Mouse (Mus musculus) C2C12 (cell line): ENCODE measurements at regions not wholly inside any gene's neighbourhood (a gene's known extent, or its start where the extent isn't known, plus 50 kb on each side); places are given as distances from the start of the nearest gene placed in this dataset.
A peak's percentile ranks its signal among the peaks of the same experiment; 100 is the strongest.

Experiments
- H3K27me3 ChIP-seq: one replicate; pipeline ENCODE4 v1.6.1; 2011; ENCODE audit not compliant: control insufficient read depth, insufficient read depth, insufficient read length
- H3K36me3 ChIP-seq: one replicate; pipeline ENCODE4 v1.6.1; 2011; ENCODE audit not compliant: control insufficient read depth, insufficient read depth
- H3K4me3 ChIP-seq: one replicate; pipeline ENCODE4 v1.5.1; 2011; ENCODE audit warnings: mild to moderate bottlenecking, control low read depth; ENCODE audit not compliant: poor library complexity, insufficient read depth, severe bottlenecking
- H3K79me2 ChIP-seq: one replicate; pipeline ENCODE4 v1.6.1; 2011; ENCODE audit not compliant: control insufficient read depth, insufficient read depth
- H3K79me3 ChIP-seq: one replicate; pipeline ENCODE4 v1.6.1; 2011; ENCODE audit warnings: low read depth, control low read depth
- H3ac ChIP-seq: one replicate; pipeline ENCODE3; 2011; ENCODE audit warnings: low read depth; ENCODE audit not compliant: control insufficient read depth, insufficient read length
- CEBPB ChIP-seq: IDR thresholded peaks from one replicate; pipeline ENCODE4 v1.6.1; 2011; ENCODE audit warnings: low read depth, mild to moderate bottlenecking, control low read depth, moderate library complexity
- CTCF ChIP-seq: IDR thresholded peaks from one replicate; pipeline ENCODE4 v1.5.1; 2011; ENCODE audit not compliant: control insufficient read depth, insufficient read depth, insufficient read length
- FOSL1 ChIP-seq: IDR thresholded peaks from one replicate; pipeline ENCODE4 v1.8.0; 2011; ENCODE audit warnings: mild to moderate bottlenecking, low read length; ENCODE audit not compliant: poor library complexity, insufficient read depth, severe bottlenecking
- MAX ChIP-seq: IDR thresholded peaks from one replicate; pipeline ENCODE4 v1.6.1; 2011; ENCODE audit warnings: mild to moderate bottlenecking, control low read depth
- MYOD1 ChIP-seq: IDR thresholded peaks from one replicate; pipeline ENCODE4 v1.6.1; 2011; ENCODE audit warnings: low read depth; ENCODE audit not compliant: control insufficient read depth, insufficient read length
- MYOG ChIP-seq: IDR thresholded peaks from one replicate; pipeline ENCODE4 v1.6.1; 2011; ENCODE audit not compliant: control insufficient read depth, insufficient read length; ENCODE audit errors: extremely low read depth
- USF1 ChIP-seq: IDR thresholded peaks from one replicate; pipeline ENCODE4 v1.6.1; 2011; ENCODE audit warnings: low read depth, mild to moderate bottlenecking, control low read depth, moderate library complexity

- TF ChIP-seq MAX, result no peak
- TF ChIP-seq MYOG, result no peak
- TF ChIP-seq CEBPB, result no peak
- no peak for TF ChIP-seq FOSL1
- no peak for TF ChIP-seq USF1
- TF ChIP-seq MYOD1, result no peak
- TF ChIP-seq CTCF, result no peak
- Histone ChIP-seq H3K27me3 (no peaks in the 10 kb centered on the region), H3K4me3 (no peak overlapping the region), H3K79me3 (no peaks in the 10 kb centered on the region), H3K36me3 (no peaks in the 10 kb centered on the region), H3ac (no peak overlapping the region), H3K79me2 (no peaks in the 10 kb centered on the region)
Observed at GRCm38 (mm10) chr12:35686231-35686630, 151.4 kb upstream of the Ahr start.

- no peak for TF ChIP-seq MYOD1
- TF ChIP-seq USF1, result no peak
- no peak for TF ChIP-seq MYOG
- TF ChIP-seq FOSL1, result no peak
- TF ChIP-seq CEBPB, result no peak
- no peak for TF ChIP-seq MAX
- no peak for TF ChIP-seq CTCF
- Histone ChIP-seq H3K79me2 (no peaks in the 10 kb centered on the region), H3K4me3 (no peak overlapping the region)
Observed at GRCm38 (mm10) chr12:35685189-35685588, 150.4 kb upstream of the Ahr start.

GRCm38 (mm10) chr12:35681864-35682449 lies 147.1 kb upstream of the Ahr start:
- H3K36me3 ChIP-seq, result no peaks in the 10 kb centered on the region
- H3K79me2 ChIP-seq, result no peaks in the 10 kb centered on the region
- no peaks in the 10 kb centered on the region for H3K79me3 ChIP-seq
- TF ChIP-seq MAX (no peak), CTCF (no peak), FOSL1 (no peak), CEBPB (no peak), MYOD1 (no peak), USF1 (no peak), MYOG (no peak)
- no peak overlapping the region for H3ac ChIP-seq
- no peaks in the 10 kb centered on the region for H3K27me3 ChIP-seq
- H3K4me3 ChIP-seq, result no peak overlapping the region

More at GRCm38 (mm10) chr12:35685189-35685588, 150.4 kb upstream of the Ahr start:
- Histone ChIP-seq H3K36me3 (no peaks in the 10 kb centered on the region), H3K79me3 (no peaks in the 10 kb centered on the region), H3ac (no peak overlapping the region), H3K27me3 (no peaks in the 10 kb centered on the region)

GRCm38 (mm10) chr12:35679903-35680302 lies 145.1 kb upstream of the Ahr start:
- Histone ChIP-seq H3K79me3 (no peaks in the 10 kb centered on the region), H3ac (no peak overlapping the region), H3K36me3 (no peaks in the 10 kb centered on the region), H3K27me3 (no peaks in the 10 kb centered on the region), H3K4me3 (no peak overlapping the region), H3K79me2 (no peaks in the 10 kb centered on the region)
- no peak for TF ChIP-seq MYOG
- peak; percentile 93 for TF ChIP-seq CEBPB
- no peak for TF ChIP-seq MAX
- no peak for TF ChIP-seq CTCF
- TF ChIP-seq MYOD1, result no peak
- TF ChIP-seq USF1, result no peak

GRCm38 (mm10) chr12:35679025-35679424 lies 144.2 kb upstream of the Ahr start:
- no peaks in the 10 kb centered on the region for H3K79me2 ChIP-seq
- no peaks in the 10 kb centered on the region for H3K79me3 ChIP-seq
- no peak overlapping the region for H3ac ChIP-seq
- TF ChIP-seq FOSL1 (no peak), MYOD1 (no peak), MAX (no peak), CTCF (no peak), MYOG (no peak), USF1 (no peak), CEBPB (no peak)
- H3K27me3 ChIP-seq, result no peaks in the 10 kb centered on the region
- no peaks in the 10 kb centered on the region for H3K36me3 ChIP-seq
- no peak overlapping the region for H3K4me3 ChIP-seq

- H3ac ChIP-seq, result no peak overlapping the region
- H3K4me3 ChIP-seq, result no peak overlapping the region
- no peaks in the 10 kb centered on the region for H3K36me3 ChIP-seq
- H3K27me3 ChIP-seq, result no peaks in the 10 kb centered on the region
- no peaks in the 10 kb centered on the region for H3K79me2 ChIP-seq
- no peak for TF ChIP-seq FOSL1
- TF ChIP-seq MYOD1, result no peak
- TF ChIP-seq MAX, result no peak
- TF ChIP-seq MYOG, result no peak
- TF ChIP-seq CEBPB, result no peak
- TF ChIP-seq CTCF, result no peak
- TF ChIP-seq USF1, result no peak
- H3K79me3 ChIP-seq, result no peaks in the 10 kb centered on the region
Observed at GRCm38 (mm10) chr12:35674487-35674886, 139.6 kb upstream of the Ahr start.
